Mouse (Mus musculus) testis, adult 2 months (tissue): Measurements from ENCODE around the gene Kif1b.

Experiments
- CTCF ChIP-seq: fragments of 200-500 bp; IDR thresholded peaks from 2 replicates; pipeline ENCODE4 v1.5.1; 2012; ENCODE audit warnings: low read depth, mild to moderate bottlenecking, inconsistent platforms, low read length, moderate library complexity; ENCODE audit not compliant: control insufficient read depth, insufficient read depth, insufficient replicate concordance
- POLR2A ChIP-seq: fragments of 200-500 bp; IDR thresholded peaks from 2 replicates; pipeline ENCODE4 v1.6.1; 2012; ENCODE audit warnings: low read depth, mild to moderate bottlenecking, inconsistent platforms, low read length, moderate library complexity; ENCODE audit not compliant: control insufficient read depth

DNA sequence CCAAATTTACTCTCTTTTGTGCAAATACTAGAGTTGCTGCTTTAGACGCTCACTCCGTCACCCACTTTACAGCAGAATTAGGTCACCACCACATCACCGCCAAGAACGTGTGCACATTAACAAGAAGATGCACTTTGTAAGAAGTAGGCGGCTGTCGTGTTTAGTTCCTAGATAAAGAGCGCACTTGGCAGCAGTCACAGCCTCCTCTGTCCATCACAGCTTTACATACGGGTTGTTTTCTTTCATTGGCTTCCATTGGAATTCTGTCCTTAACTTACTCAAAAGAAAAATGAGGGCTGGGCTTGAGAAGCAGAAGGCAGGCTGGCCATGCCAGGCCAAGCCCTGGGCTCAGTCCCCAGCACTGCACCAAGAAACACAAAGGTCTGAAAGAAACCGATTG lies 11.6 kb upstream of the Kif1b start:
- no peak for TF ChIP-seq POLR2A
- no peak for TF ChIP-seq CTCF
